Mouse (Mus musculus): ENCODE measurements around the gene Kif28. TPM values are rescaled to one million over a fixed set of nuclear protein-coding genes. Genes with fewer than 3 reads are reported as not detected.
"Not testable (repeated sequence)": the region's sequence is repeated elsewhere in the genome, so short reads cannot be mapped to it uniquely, and the experiment has no call there.

Kif28 gene
- under 1 TPM; 0.43 to 0.53 TPM for total RNA-seq (2021)

DNA sequence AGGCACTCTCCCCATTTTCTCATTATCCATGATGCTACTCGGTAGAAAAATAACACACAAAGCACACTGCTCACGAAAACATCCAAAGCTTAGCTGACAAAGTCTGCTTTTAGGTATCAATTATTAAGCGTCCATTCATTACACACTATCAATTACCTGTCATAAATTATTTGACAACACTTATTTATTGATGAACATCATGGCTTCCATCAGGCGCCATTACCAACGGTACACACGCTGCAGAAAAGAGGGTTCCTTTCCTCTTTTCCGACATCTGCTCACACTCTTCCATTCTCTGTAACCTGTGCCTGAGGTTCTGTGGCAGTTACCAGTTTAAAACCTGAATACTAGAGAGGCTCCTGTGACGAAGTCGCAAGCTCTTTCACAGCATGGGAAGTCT is at the start of gene Kif28:
Gene Kif28 (minus strand): TSS at position 101 of the 400 bp plus-strand sequence.
- DNase-seq, result no peak
- intact Hi-C loops (cut with DNase I), result no loop called here

- DNase-seq, result no peak
- intact Hi-C loops (cut with DNase I), result loop anchor here (5.0 kb wide), 1 partner anchor 35 kb away; no protein-coding TSS in a partner anchor
Measured at GRCm38 (mm10) chr1:179787281-179787680, 42.2 kb upstream of the Kif28 start.

- intact Hi-C loops (cut with DNase I), result loop anchor here (5.0 kb wide), 1 partner anchor 33 kb away; no protein-coding TSS in a partner anchor
- no peak for DNase-seq
Measured at GRCm38 (mm10) chr1:179785502-179785901, 40.4 kb upstream of the Kif28 start.

DNA sequence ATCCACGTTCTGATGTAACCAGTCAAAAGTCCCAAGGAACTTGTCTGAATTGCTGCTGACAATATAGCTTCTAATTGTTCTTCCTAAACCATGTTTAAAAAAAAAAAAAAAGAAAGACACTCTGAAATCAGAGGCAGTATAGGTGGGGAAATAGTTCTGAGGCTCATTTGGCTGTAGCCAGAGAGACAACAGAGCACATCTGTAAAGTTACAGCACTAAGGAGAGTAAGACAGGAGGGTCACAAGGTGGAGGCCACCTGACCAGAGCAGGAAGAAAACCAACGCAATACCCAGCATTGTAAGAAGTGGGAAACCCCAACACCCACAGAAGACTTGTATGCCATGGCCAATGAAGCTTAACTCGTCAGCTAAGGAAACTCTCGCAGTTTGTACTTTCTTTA is 39.0 kb upstream of the Kif28 start:
- intact Hi-C loops (cut with DNase I), result no loop called here
- DNase-seq, result no peak

GRCm38 (mm10) chr1:179776831-179777230 is 31.8 kb upstream of the Kif28 start:
- no peak for DNase-seq
- intact Hi-C loops (cut with DNase I), result no loop called here

DNA sequence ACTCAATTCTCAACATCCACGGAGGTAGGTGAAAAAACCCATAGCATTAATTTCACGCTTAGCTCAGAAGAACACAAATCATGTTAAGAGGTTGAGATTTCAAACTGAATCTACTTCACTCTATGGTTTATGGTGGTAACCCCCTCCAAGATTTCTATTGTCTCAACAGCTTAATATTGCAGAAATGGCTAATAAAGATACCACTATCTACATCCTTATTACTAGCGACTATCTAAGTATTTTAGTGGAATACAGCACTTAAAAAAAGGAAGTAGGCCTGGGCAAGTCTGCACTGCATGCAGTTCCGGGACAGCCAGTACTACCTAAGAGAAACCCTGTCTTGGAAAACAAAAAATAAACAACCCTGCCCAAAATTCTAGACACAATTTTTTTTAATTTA is 15.5 kb upstream of the Kif28 start:
- intact Hi-C loops (cut with DNase I), result no loop called here

DNA sequence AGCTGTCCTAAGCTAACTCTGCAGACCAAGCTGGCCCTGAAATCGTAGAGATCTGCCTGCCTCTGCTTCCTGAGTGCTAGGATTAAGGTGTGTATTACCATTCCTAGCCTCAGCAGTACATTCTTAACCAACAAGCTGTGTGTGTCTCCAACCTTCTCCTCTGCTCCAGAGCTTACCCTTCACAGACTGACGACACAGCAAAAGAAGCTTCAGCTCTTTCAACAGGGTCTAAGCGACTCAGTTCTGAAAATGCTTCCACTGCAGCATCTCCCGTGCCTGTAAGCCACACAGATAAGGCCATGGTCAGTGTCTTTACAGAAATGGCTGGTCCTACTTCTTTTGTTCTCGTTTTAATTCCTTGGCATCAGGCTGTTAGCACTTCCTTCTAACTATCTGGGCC is 15.0 kb upstream of the Kif28 start:
- no peak for DNase-seq
- intact Hi-C loops (cut with DNase I), result no loop called here

More for the DNA sequence above, 15.5 kb upstream of the Kif28 start:
- no peak for DNase-seq

DNA sequence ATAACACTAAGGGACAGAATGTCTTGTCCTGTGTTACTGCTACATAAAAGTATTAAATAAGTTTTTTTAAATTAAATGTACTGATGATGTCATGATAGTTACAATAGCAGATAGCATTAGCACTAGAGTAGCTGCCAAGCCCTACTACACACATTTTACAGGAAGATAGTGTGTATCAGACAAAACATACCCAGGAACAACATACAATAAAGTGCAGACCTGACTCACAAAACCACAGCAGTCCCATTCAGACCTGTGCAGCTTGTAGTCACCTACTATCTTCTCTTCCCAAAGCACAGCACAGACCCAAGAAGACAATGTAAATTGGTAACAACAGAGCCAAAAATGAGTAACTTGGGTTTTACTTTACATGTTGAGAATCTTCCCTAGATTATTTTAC is 11.4 kb upstream of the Kif28 start:
- DNase-seq, result no peak
- intact Hi-C loops (cut with DNase I), result no loop called here

DNA sequence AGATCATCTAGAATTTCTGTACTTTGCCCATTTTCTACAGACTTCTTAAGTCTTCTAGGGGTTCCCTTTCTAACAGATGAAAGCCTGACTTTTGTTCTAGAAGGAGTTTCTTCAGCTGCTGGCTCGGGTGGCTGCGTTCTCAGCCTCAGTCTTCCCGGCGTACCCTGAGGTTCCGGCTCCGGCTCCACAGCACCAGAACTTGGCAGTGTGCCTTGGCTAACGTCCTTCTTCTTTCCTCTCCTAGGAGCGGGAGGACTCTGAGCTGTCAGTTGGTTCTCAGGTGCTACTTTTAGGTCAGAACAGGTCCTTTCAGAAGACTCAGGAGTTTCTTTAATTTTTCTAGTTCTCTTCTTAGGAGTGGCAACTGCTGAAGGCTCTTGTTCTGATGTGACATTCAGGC is 7.9 kb upstream of the Kif28 start:
- intact Hi-C loops (cut with DNase I), result loop anchor here (5.0 kb wide), 1 partner anchor 34 kb away; no protein-coding TSS in a partner anchor
- no peak for DNase-seq

- intact Hi-C loops (cut with DNase I), result loop anchor here (5.0 kb wide), 1 partner anchor 35 kb away; no protein-coding TSS in a partner anchor
- no peak for DNase-seq
Measured at GRCm38 (mm10) chr1:179752276-179752675, 7.2 kb upstream of the Kif28 start.

DNA sequence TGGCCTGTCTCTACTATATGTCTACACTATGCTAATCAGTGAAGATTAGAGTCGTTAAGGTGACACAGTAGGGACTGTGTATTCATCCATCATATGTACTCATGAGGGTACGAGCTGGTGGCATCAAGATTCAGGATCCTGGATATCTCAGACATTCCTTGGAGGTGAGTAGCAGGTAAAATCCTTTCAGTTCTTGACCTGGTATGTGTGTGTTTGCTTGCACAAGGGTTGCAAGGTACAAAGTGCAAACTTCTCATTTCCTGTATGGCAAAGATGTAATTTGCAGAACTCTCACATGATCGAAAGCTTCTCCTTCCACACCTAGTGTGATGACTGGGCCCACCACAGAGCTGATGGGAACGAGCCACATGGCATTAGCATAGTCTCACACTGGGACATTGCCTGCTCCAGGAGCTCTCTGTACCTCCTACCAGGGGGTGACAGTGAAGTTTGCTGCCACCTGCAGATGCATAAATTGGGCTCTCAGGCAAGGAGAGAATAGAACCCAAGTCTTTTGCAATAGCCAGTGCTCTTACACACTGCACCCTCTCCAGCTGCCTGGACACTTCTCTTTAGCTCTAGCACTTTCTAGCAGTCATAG is 1.4 kb downstream of the Kif28 start:
- intact Hi-C loops (cut with DNase I), result no loop called here
- DNase-seq, result no peak

GRCm38 (mm10) chr1:179736483-179736882 is 8.6 kb downstream of the Kif28 start:
- intact Hi-C loops (cut with DNase I), result loop anchor here (2.0 kb wide), 1 partner anchor 102 kb away; no protein-coding TSS in a partner anchor
- DNase-seq, result no peak

GRCm38 (mm10) chr1:179734500-179735474 is 10.3 kb downstream of the Kif28 start:
- intact Hi-C loops (cut with DNase I), result loop anchor here (1.0 to 2.0 kb wide), 2 partner anchors 89 to 228 kb away; no protein-coding TSS in a partner anchor
- peak; percentile 71 to 73 for DNase-seq

- peak in 1 of 2 experiments; percentile 24 for DNase-seq
- intact Hi-C loops (cut with DNase I), result no loop called here
Measured at GRCm38 (mm10) chr1:179731391-179731790, 13.7 kb downstream of the Kif28 start.

GRCm38 (mm10) chr1:179728661-179729060 is 16.4 kb downstream of the Kif28 start:
- intact Hi-C loops (cut with DNase I), result no loop called here
- no peak for DNase-seq

DNA sequence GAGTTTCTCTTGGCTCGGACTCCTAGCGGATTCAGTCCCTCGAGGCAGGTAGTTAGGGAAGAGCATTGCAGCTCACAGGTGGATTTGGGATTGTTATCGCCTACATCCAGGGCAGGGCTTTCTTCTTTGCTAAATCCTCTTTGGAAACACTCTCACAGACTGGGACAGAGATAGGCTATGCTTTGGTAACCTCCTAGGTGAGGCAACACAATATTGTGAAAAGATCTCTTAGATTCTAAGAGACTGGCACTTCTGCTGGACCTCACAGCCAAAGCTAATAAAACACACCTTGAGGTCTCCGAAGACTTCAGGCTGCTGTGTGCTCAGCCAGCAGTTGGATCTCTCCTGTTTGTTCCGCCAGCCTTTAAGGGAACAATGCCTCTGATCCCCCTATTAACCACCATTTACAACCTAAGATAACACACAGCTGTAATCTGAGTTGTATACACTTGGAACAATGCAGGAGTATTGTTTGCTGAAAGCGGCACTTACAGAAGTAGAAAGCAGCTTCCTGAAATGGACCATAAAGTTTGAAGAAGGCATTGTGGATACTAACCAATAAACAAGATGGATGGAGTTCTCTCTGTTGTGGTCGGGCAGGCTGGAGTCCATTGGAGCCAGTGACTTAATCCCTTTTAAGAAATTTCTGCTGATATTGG is 22.1 kb downstream of the Kif28 start:
- no peak for DNase-seq
- intact Hi-C loops (cut with DNase I), result no loop called here

DNA sequence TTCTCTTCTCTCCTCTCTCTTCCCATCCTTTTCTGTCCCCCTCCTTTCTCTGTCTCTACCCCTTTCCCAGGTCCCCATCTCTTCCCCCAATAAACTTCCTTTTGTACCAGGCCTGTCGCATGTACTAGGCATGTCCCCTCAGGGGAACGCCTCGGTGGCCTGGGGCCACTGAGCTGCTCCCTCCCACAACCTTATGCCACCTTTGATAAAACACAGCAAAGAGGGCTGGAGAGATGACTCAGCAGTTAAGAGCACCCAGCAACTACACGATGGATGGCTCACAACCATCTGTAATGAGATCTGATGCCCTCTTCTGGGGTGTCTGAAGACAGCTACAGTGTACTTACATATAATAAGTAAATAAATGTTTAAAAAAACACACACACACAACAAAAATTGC is 29.3 kb downstream of the Kif28 start:
- intact Hi-C loops (cut with DNase I), result no loop called here
- DNase-seq, result no peak

- intact Hi-C loops (cut with DNase I); DNase-seq: not testable (repeated sequence)
Measured at GRCm38 (mm10) chr1:179715289-179715688, 29.8 kb downstream of the Kif28 start.

GRCm38 (mm10) chr1:179713367-179713766 is 31.7 kb downstream of the Kif28 start:
- intact Hi-C loops (cut with DNase I), result no loop called here
- no peak for DNase-seq

DNA sequence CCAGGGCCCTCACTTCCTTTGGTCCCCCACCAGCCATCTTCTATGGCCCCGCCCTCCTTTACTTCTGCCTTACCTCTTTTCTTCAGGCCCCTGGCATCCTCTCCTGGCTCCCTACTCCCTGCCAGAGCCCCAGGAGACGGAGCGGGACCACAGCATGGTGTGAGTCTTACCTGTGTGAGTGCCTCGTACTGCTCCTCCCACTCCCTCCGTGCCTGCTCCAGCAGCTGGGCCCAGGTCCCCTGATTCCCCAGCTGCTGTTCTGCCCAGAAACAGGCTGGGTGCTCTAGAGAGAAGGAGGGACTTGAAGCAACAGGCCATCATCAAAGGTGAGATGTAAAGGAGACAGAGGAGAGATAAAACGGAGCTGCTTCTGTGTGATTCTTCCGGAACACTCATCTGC is 32.4 kb downstream of the Kif28 start:
- DNase-seq, result no peak
- intact Hi-C loops (cut with DNase I), result no loop called here

DNA sequence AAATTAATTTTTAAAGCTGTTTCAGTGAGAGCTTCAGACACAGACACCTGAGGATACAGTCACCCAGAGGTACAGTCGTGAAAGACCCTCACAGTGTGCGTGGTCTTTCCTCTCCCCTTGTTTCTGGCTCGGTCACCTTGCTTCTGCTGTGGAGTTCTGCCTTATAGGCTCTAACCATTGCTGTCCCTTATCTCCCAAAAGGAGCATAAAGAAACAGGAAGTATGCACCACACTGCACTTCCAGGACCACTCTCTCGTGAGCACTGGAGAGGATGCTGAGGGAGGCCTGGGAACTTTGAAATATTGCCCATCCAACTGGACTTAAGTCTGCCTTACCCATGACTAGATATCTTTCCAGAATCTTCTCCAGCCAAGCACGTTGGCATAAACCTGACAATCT is 34.3 kb downstream of the Kif28 start:
- no peak for DNase-seq
- intact Hi-C loops (cut with DNase I), result no loop called here

All from heart, postnatal 36 days (tissue).